Mouse (Mus musculus): ENCODE measurements around the gene Dennd4a.

DNA sequence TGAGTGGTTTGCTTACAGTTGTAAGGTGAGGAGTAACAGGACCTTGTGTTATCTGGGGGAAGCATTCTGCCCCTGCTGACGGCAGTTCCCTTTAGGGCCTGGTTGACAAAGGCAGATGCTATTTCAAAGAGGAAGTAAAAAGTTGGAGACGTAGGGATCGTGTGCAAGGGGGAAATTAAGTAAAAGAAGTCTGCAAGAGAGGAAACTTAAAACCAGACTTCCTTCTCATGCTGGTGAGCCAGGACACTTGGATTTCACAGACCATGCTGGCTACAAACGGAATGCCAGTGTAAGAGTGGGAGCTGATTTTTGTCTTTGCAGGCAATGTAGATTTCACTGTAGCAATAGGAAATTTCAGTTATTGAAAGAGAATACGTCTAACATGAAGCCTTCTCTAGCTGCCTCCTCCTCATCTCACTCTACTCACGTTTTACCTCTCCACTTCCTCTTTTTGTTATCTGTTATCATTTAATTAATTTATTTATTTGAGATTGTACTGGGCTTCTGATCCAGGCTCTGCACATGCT lies 19.0 kb downstream of the Dennd4a start:
- TF ChIP-seq CTCF (IDR thresholded peaks at IDR 0.05; ENCODE audit: low read depth, low read length): no peak
- TF ChIP-seq GATA1 (IDR thresholded peaks at IDR 0.05; ENCODE audit: borderline replicate concordance, low read length): no peak
- TF ChIP-seq TAL1 (conservative IDR thresholded peaks at IDR 0.05; ENCODE audit: low read depth, low read length): peak; percentile 52
- no peak for TF ChIP-seq GATA2 (IDR thresholded peaks at IDR 0.05; ENCODE audit: borderline replicate concordance, low read depth, low read length)
